In the genomic region with DNA sequence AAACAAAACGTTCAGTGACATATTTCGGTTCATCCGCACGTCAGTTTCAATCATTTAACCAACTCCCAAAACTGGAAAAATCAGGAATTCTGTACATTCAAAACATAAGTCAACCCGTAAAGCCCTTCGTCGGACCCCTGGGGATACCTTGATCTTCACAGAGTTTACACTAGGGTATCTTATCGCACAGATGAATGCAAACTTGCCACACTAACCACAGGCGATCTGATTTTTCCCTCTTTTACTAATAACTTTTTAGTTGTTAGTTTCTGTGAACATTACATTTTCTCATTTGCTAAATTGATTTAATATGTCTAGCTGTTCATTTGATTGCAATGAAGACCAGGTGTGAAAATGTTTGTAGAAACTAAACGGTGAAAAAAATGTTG, we compare ENCODE assay signal across 8 mouse cellular contexts. TPM values are rescaled to one million over a fixed set of nuclear protein-coding genes. Genes with fewer than 3 reads are reported as not detected.
DNase-seq lines count a peak whose midpoint lies in the region; ATAC-seq and TF ChIP-seq lines count a peak whose summit lies in the region.

No protein-coding gene starts in this region.

- H3K4me1 ChIP-seq in embryonic facial prominence, embryonic 12.5 days: peaks cover 3% of the 10 kb centered on the region; the same call in 1 of the 2 replicates
- no peaks in the 10 kb centered on the region; the same call in 1 of the 2 replicates for H3K4me1 ChIP-seq in intestine, embryonic 16.5 days (ENCODE audit: control insufficient read depth, insufficient read depth, low read length)
- peaks cover 6% of the 10 kb centered on the region for H3K4me1 ChIP-seq in neural tube, embryonic 12.5 days

- no peak for ATAC-seq in embryonic facial prominence, embryonic 12.5 days (ENCODE audit: insufficient number of reproducible peaks, insufficient read depth, low FRiP score, low TSS enrichment)
- ATAC-seq in intestine, embryonic 16.5 days: no peak
- no peak for ATAC-seq in neural tube, embryonic 12.5 days (ENCODE audit: low FRiP score, low read depth)
- ATAC-seq in erythroid progenitor cell, adult 5-6 weeks (replicated peaks; ENCODE audit: low FRiP score, poor library complexity, severe bottlenecking): no peak

- peaks cover 13% of the 10 kb centered on the region for H3K36me3 ChIP-seq in embryonic facial prominence, embryonic 12.5 days
- H3K36me3 ChIP-seq in intestine, embryonic 16.5 days (ENCODE audit: control insufficient read depth, insufficient read depth, low read length): 0 out of 2 replicates have a peak, but pooled peaks cover 5% of the 10 kb centered on the region
- H3K36me3 ChIP-seq in neural tube, embryonic 12.5 days: peaks cover 11% of the 10 kb centered on the region

- H3K27me3 ChIP-seq in embryonic facial prominence, embryonic 12.5 days: no peaks in the 10 kb centered on the region
- no peaks in the 10 kb centered on the region for H3K27me3 ChIP-seq in intestine, embryonic 16.5 days (replicated peaks; ENCODE audit: control insufficient read depth, insufficient read depth, low read length)
- no peaks in the 10 kb centered on the region for H3K27me3 ChIP-seq in neural tube, embryonic 12.5 days (replicated peaks)

- 9% methylated on average over 10 of the region's 10 CpGs for WGBS in embryonic facial prominence, embryonic 12.5 days
- WGBS in intestine, embryonic 16.5 days: 6% methylated on average over 10 of the region's 10 CpGs
- 14% methylated on average over 10 of the region's 10 CpGs for WGBS in neural tube, embryonic 12.5 days

- intact Hi-C loops in left cerebral cortex, adult 2 months (cut with DNase I): loop anchor here (2.0 kb wide), 1 partner anchor 153 kb away; no protein-coding TSS in a partner anchor
- intact Hi-C loops in left cerebral cortex, postnatal 14 days (cut with DNase I): loop anchor here (2.0 kb wide), 1 partner anchor 67 kb away; the partner anchor contains the start of gene Mfsd14a

- peak overlapping the region; percentile 86 for H3K9ac ChIP-seq in embryonic facial prominence, embryonic 12.5 days
- peak overlapping the region; percentile 90 for H3K9ac ChIP-seq in intestine, embryonic 16.5 days (ENCODE audit: low read depth, low read length)
- peak overlapping the region; percentile 78 for H3K9ac ChIP-seq in neural tube, embryonic 12.5 days

- TF ChIP-seq CTCF in left cerebral cortex, adult 2 months (IDR thresholded peaks at IDR 0.05): no peak

- peak overlapping the region; percentile 70 for H3K4me2 ChIP-seq in embryonic facial prominence, embryonic 12.5 days (replicated peaks)
- peak overlapping the region; percentile 53 for H3K4me2 ChIP-seq in intestine, embryonic 16.5 days (ENCODE audit: low read depth, low read length)
- peak overlapping the region; percentile 84 for H3K4me2 ChIP-seq in neural tube, embryonic 12.5 days (replicated peaks)

- no peaks in the 10 kb centered on the region for H3K9me3 ChIP-seq in embryonic facial prominence, embryonic 12.5 days
- H3K9me3 ChIP-seq in intestine, embryonic 16.5 days (ENCODE audit: control insufficient read depth, low read length): no peaks in the 10 kb centered on the region
- H3K9me3 ChIP-seq in neural tube, embryonic 12.5 days: no peaks in the 10 kb centered on the region

- DNase-seq in left cerebral cortex, adult 2 months (ENCODE audit: extremely low spot score in 1 of 2, low spot score in 2 of 2): no peak
- DNase-seq in left cerebral cortex, postnatal 14 days (ENCODE audit: low spot score in 2 of 2): no peak
- DNase-seq in layer of hippocampus, adult 9-10 months (ENCODE audit: low spot score): no peak
- no peak for DNase-seq in gastrocnemius, adult 8-10 months (ENCODE audit: low spot score in 2 of 2)

- no peak overlapping the region for H3K27ac ChIP-seq in left cerebral cortex, adult 2 months
- H3K27ac ChIP-seq in embryonic facial prominence, embryonic 12.5 days: no peak overlapping the region
- no peak overlapping the region for H3K27ac ChIP-seq in intestine, embryonic 16.5 days (ENCODE audit: low read length)
- no peak overlapping the region for H3K27ac ChIP-seq in neural tube, embryonic 12.5 days

- H3K4me3 ChIP-seq in left cerebral cortex, adult 2 months: peak overlapping the region; percentile 93
- H3K4me3 ChIP-seq in embryonic facial prominence, embryonic 12.5 days: peak overlapping the region; percentile 86
- H3K4me3 ChIP-seq in intestine, embryonic 16.5 days (ENCODE audit: low read length): peak overlapping the region; percentile 94
- H3K4me3 ChIP-seq in neural tube, embryonic 12.5 days: peak overlapping the region; percentile 85

RNA-seq across cellular contexts. Expression of gene Sass6, which starts 0.8 kb away (rescaled TPM):
- 1 to 10 TPM; 5.9 to 8.1 TPM for total RNA-seq in left cerebral cortex, adult 2 months (2021)
- 1 to 10 TPM; 5.2 to 7.8 TPM for total RNA-seq in left cerebral cortex, postnatal 14 days (2021)
- polyA plus RNA-seq in embryonic facial prominence, embryonic 12.5 days (2016; fragmentation: Nextera tagmentation; extraction: Ambion mirVana): 30.1 and 30.9 TPM in 2 replicates
- 11.3 and 14.4 TPM in 2 replicates for polyA plus RNA-seq in intestine, embryonic 16.5 days (2015; fragmentation: Nextera tagmentation; extraction: Ambion mirVana)
- 29.5 and 31.7 TPM in 2 replicates for polyA plus RNA-seq in neural tube, embryonic 12.5 days (2016; fragmentation: Nextera tagmentation; extraction: Ambion mirVana)
- total RNA-seq in erythroid progenitor cell, adult 5-6 weeks (2015; ENCODE audit: low replicate concordance): 62.7 and 75.9 TPM in 2 replicates
- 118 and 120 TPM in 2 replicates for total RNA-seq in erythroid progenitor cell, adult 5-6 weeks (2017; ENCODE audit: low replicate concordance)
- 1 to 10 TPM; 1.4 to 2.9 (median 2.0) TPM for total RNA-seq in gastrocnemius, adult 8-10 months (2022)

RNA-seq across cellular contexts. Expression of gene Trmt13, which starts 18.8 kb away (rescaled TPM):
- total RNA-seq in left cerebral cortex, adult 2 months (2021): 10 to 100 TPM; 17.4 to 19.4 TPM
- total RNA-seq in left cerebral cortex, postnatal 14 days (2021): 10 to 100 TPM; 13.9 to 14.1 TPM
- polyA plus RNA-seq in embryonic facial prominence, embryonic 12.5 days (2016; fragmentation: Nextera tagmentation; extraction: Ambion mirVana): 37.1 and 39.4 TPM in 2 replicates
- polyA plus RNA-seq in intestine, embryonic 16.5 days (2015; fragmentation: Nextera tagmentation; extraction: Ambion mirVana): 17.0 and 20.5 TPM in 2 replicates
- 28.7 and 34.4 TPM in 2 replicates for polyA plus RNA-seq in neural tube, embryonic 12.5 days (2016; fragmentation: Nextera tagmentation; extraction: Ambion mirVana)
- 4.2 and 4.3 TPM in 2 replicates for total RNA-seq in erythroid progenitor cell, adult 5-6 weeks (2015; ENCODE audit: low replicate concordance)
- 17.5 and 22.0 TPM in 2 replicates for total RNA-seq in erythroid progenitor cell, adult 5-6 weeks (2017; ENCODE audit: low replicate concordance)
- 1 to 10 TPM; 2.6 to 5.3 (median 3.9) TPM for total RNA-seq in gastrocnemius, adult 8-10 months (2022)

RNA-seq across cellular contexts. Expression of gene Lrrc39, which starts 32.8 kb away (rescaled TPM):
- not detected for total RNA-seq in left cerebral cortex, adult 2 months (2021)
- under 1 TPM; 0.17 to 0.18 TPM for total RNA-seq in left cerebral cortex, postnatal 14 days (2021)
- polyA plus RNA-seq in embryonic facial prominence, embryonic 12.5 days (2016; fragmentation: Nextera tagmentation; extraction: Ambion mirVana): 0.69 and 0.74 TPM in 2 replicates
- 4.7 and 5.6 TPM in 2 replicates for polyA plus RNA-seq in intestine, embryonic 16.5 days (2015; fragmentation: Nextera tagmentation; extraction: Ambion mirVana)
- polyA plus RNA-seq in neural tube, embryonic 12.5 days (2016; fragmentation: Nextera tagmentation; extraction: Ambion mirVana): 0.70 and 0.98 TPM in 2 replicates
- 19.5 and 37.7 TPM in 2 replicates for total RNA-seq in erythroid progenitor cell, adult 5-6 weeks (2015; ENCODE audit: low replicate concordance)
- total RNA-seq in erythroid progenitor cell, adult 5-6 weeks (2017; ENCODE audit: low replicate concordance): 18.2 and 21.9 TPM in 2 replicates
- 10 to 100 TPM; 46.0 to 53.0 (median 51.1) TPM for total RNA-seq in gastrocnemius, adult 8-10 months (2022)

Comparison
In these comparisons a context has a peak if more than half of its experiments do, and no peak if none do; other contexts are left out.
1. RNA of gene Sass6, which starts 0.8 kb away (total RNA-seq): 62.7 to 120 TPM in erythroid progenitor cell, adult 5-6 weeks; 5.9 to 8.1 TPM in left cerebral cortex, adult 2 months, 5.2 to 7.8 TPM in left cerebral cortex, postnatal 14 days and 1.4 to 2.9 TPM in gastrocnemius, adult 8-10 months; every median in the first group is over 4 times any median in the second.
2. RNA of gene Lrrc39, which starts 32.8 kb away (total RNA-seq): 46.0 to 53.0 TPM in gastrocnemius, adult 8-10 months and 18.2 to 37.7 TPM in erythroid progenitor cell, adult 5-6 weeks; 0.17 to 0.18 TPM in left cerebral cortex, postnatal 14 days and not detected in left cerebral cortex, adult 2 months; every median in the first group is over 10 times any median in the second.
3. Peak in every context shown above with its lines, with median percentiles within 50 percentile points of each other: H3K4me3 ChIP-seq, H3K4me2 ChIP-seq and H3K9ac ChIP-seq.